Comparison of ENCODE assay signal across 17 mouse cellular contexts in genomic region chr2:118028881-118029280, GRCm38 (mm10).
DNase-seq lines count a peak whose midpoint lies in the region; ATAC-seq and TF ChIP-seq lines count a peak whose summit lies in the region.
"Had no signal": no experiment of that assay in that cellular context is flagged by ENCODE, and none has a peak within 500 bp of the region (broad histone marks: within the 10 kb centered on the region; RNA-seq: fewer than 3 reads in every experiment).

No protein-coding gene starts in this region.

- no peak overlapping the region for H3K4me3 ChIP-seq in myocyte
- H3K4me3 ChIP-seq: embryonic facial prominence, embryonic 10.5 days; hindbrain, embryonic 15.5 days; left cerebral cortex, adult 2 months; liver, embryonic 12.5 days; midbrain, embryonic 12.5 days had no signal

- TF ChIP-seq POLR2A in myocyte (IDR thresholded peaks at IDR 0.05; ENCODE audit: insufficient read length, low read depth): no peak

- peak; percentile 17 to 27 for DNase-seq in cerebellum, postnatal 10 days
- peak; percentile 9 to 20 for DNase-seq in lung, adult 18-20 months
- DNase-seq in lung, postnatal 25 days (ENCODE audit: low spot score): no peak
- peak; percentile 28 to 66 for DNase-seq in gastrocnemius, postnatal 36 days
- no peak for DNase-seq in thymus, postnatal 4 days
- DNase-seq in embryo, embryonic 10 days (ENCODE audit: low spot score): no peak
- DNase-seq: kidney, postnatal 14 days; thymus, postnatal 25 days had no signal

- no peaks in the 10 kb centered on the region for H3K79me2 ChIP-seq in myocyte (ENCODE audit: control insufficient read depth, insufficient read depth)

- intact Hi-C loops in gastrocnemius, postnatal 36 days (cut with DNase I): no loop called here

- no peak overlapping the region for H3ac ChIP-seq in myocyte (ENCODE audit: control insufficient read depth, insufficient read length)

- no peaks in the 10 kb centered on the region for H3K27me3 ChIP-seq in myocyte (ENCODE audit: control insufficient read depth, insufficient read depth, insufficient read length)
- H3K27me3 ChIP-seq: hindbrain, embryonic 15.5 days; liver, embryonic 12.5 days; midbrain, embryonic 12.5 days had no signal

- H3K36me3 ChIP-seq in myocyte (ENCODE audit: control insufficient read depth, insufficient read depth): no peaks in the 10 kb centered on the region
- H3K36me3 ChIP-seq: embryonic facial prominence, embryonic 10.5 days; G1E; hindbrain, embryonic 15.5 days; liver, embryonic 12.5 days; midbrain, embryonic 12.5 days had no signal

- H3K4me2 ChIP-seq in myocyte (ENCODE audit: low read depth): no peak overlapping the region
- H3K4me2 ChIP-seq: hindbrain, embryonic 15.5 days; liver, embryonic 12.5 days; midbrain, embryonic 12.5 days had no signal

- ATAC-seq in cerebellum, adult (ENCODE audit: insufficient number of reproducible peaks, low FRiP score, low TSS enrichment): no peak
- ATAC-seq: activated CD4-positive, CD25-positive, alpha-beta regulatory T cell, adult 4 months; liver, embryonic 12.5 days had no signal

TF ChIP-seq in myocyte, 11 proteins besides CTCF, POLR2A, EP300 and RAD21:
- TF ChIP-seq MYOD1 (IDR thresholded peaks at IDR 0.05; ENCODE audit: control insufficient read depth in 1 of 3, insufficient read length in 2 of 3, low read depth in 2 of 3): peak in 2 of 3 experiments; percentile 2 to 11
- no peak for TF ChIP-seq E2F4 (IDR thresholded peaks at IDR 0.05; ENCODE audit: insufficient read depth)
- no peak for TF ChIP-seq TCF3 (IDR thresholded peaks at IDR 0.05; ENCODE audit: insufficient read length, low read depth)
- TF ChIP-seq REST (IDR thresholded peaks at IDR 0.05; ENCODE audit: insufficient read depth, insufficient read length): no peak
- peak in 1 of 3 experiments; percentile 11 for TF ChIP-seq MYOG (IDR thresholded peaks at IDR 0.05; ENCODE audit: control insufficient read depth in 1 of 3, insufficient read depth in 1 of 3, insufficient read length in 2 of 3, low read depth in 2 of 3)
- TF ChIP-seq SRF (IDR thresholded peaks at IDR 0.05; ENCODE audit: control insufficient read depth, insufficient read length, low read depth): no peak
- no peak for TF ChIP-seq MAX (IDR thresholded peaks at IDR 0.05; ENCODE audit: low read depth)
- TF ChIP-seq POLR2AphosphoS2 (IDR thresholded peaks at IDR 0.05; ENCODE audit: insufficient read length, low read depth): no peak
- TF ChIP-seq TCF12 (IDR thresholded peaks at IDR 0.05; ENCODE audit: insufficient read depth, poor library complexity, severe bottlenecking): no peak
- no peak for TF ChIP-seq CEBPB (IDR thresholded peaks at IDR 0.05; ENCODE audit: insufficient read depth, poor library complexity, severe bottlenecking)

Comparison
In these comparisons a context has a peak if more than half of its experiments do, and no peak if none do; other contexts are left out.
1. DNase-seq: peak in cerebellum, postnatal 10 days (2 of 2), lung, adult 18-20 months (2 of 2) and gastrocnemius, postnatal 36 days (2 of 2); none in lung, postnatal 25 days (single experiment), thymus, postnatal 4 days (single experiment) and embryo, embryonic 10 days (single experiment).